In genomic region chr6:91124286-91125227, GRCm38 (mm10) we compare ENCODE assay signal across 20 mouse cellular contexts. TPM values are rescaled to one million over a fixed set of nuclear protein-coding genes. Genes with fewer than 3 reads are reported as not detected.
DNase-seq lines count a peak whose midpoint lies in the region; ATAC-seq and TF ChIP-seq lines count a peak whose summit lies in the region.
"Had no signal": no experiment of that assay in that cellular context is flagged by ENCODE, and none has a peak within 500 bp of the region (broad histone marks: within the 10 kb centered on the region; RNA-seq: fewer than 3 reads in every experiment).

No protein-coding gene starts in this region.

- H3K9ac ChIP-seq in heart, embryonic 14.5 days (ENCODE audit: low read length) = no peak overlapping the region
- no peak overlapping the region for H3K9ac ChIP-seq in heart, embryonic 12.5 days
- H3K9ac ChIP-seq: embryonic facial prominence, embryonic 13.5 days; forebrain, postnatal 0 days; hindbrain, embryonic 13.5 days; lung, embryonic 14.5 days had no signal

- no peaks in the 10 kb centered on the region for H3K36me3 ChIP-seq in heart, embryonic 14.5 days (ENCODE audit: control insufficient read depth, insufficient read depth, low read length)
- no peaks in the 10 kb centered on the region for H3K36me3 ChIP-seq in heart, embryonic 12.5 days
- H3K36me3 ChIP-seq in thymus, adult 2 months (ENCODE audit: control insufficient read depth, insufficient read depth, low read length) = no peaks in the 10 kb centered on the region
- no peaks in the 10 kb centered on the region for H3K36me3 ChIP-seq in megakaryocyte, embryonic 14.5 days (replicated peaks; ENCODE audit: low read length)
- H3K36me3 ChIP-seq: embryonic facial prominence, embryonic 13.5 days; heart, embryonic 10.5 days; hindbrain, embryonic 13.5 days; limb, embryonic 10.5 days had no signal

- H3K27ac ChIP-seq in heart, embryonic 14.5 days (replicated peaks in 1 of 2; ENCODE audit: control insufficient read depth in 1 of 2, insufficient read depth in 1 of 2, low read depth in 2 of 2, low read length in 2 of 2) = 0 out of 4 replicates have a peak overlapping the region, but pooled peaks of 1 of the 2 experiments have one; percentile 25
- H3K27ac ChIP-seq in heart, embryonic 12.5 days (ENCODE audit: poor library complexity, severe bottlenecking) = no peak overlapping the region
- peak overlapping the region; percentile 6; the same call in 1 of the 2 replicates for H3K27ac ChIP-seq in thymus, adult 2 months (ENCODE audit: control insufficient read depth, insufficient read depth, low read length)
- H3K27ac ChIP-seq: embryonic facial prominence, embryonic 13.5 days; heart, embryonic 10.5 days; hindbrain, embryonic 13.5 days; left cerebral cortex, adult 2 months; limb, embryonic 10.5 days had no signal

- no peak for ATAC-seq in heart, embryonic 14.5 days (ENCODE audit: insufficient number of reproducible peaks, insufficient read depth, low FRiP score, low read depth)
- ATAC-seq in heart, embryonic 12.5 days (ENCODE audit: insufficient number of reproducible peaks, low FRiP score) = no peak
- ATAC-seq: forebrain, postnatal 0 days had no signal

- H3K4me1 ChIP-seq in heart, embryonic 14.5 days (ENCODE audit: control insufficient read depth in 2 of 2, insufficient read depth in 2 of 2, low read length in 2 of 2) = peaks cover 4 to 16% of the 10 kb centered on the region in 2 experiments
- peaks cover 19% of the 10 kb centered on the region for H3K4me1 ChIP-seq in heart, embryonic 12.5 days (replicated peaks)
- H3K4me1 ChIP-seq in thymus, adult 2 months (replicated peaks; ENCODE audit: control insufficient read depth, insufficient read depth, low read length) = peaks cover 13% of the 10 kb centered on the region
- H3K4me1 ChIP-seq in megakaryocyte, embryonic 14.5 days = peaks cover 22% of the 10 kb centered on the region
- H3K4me1 ChIP-seq: embryonic facial prominence, embryonic 13.5 days; hindbrain, embryonic 13.5 days; limb, embryonic 10.5 days had no signal

- no peaks in the 10 kb centered on the region for H3K27me3 ChIP-seq in heart, embryonic 14.5 days (ENCODE audit: control insufficient read depth, insufficient read depth, low read length)
- H3K27me3 ChIP-seq in heart, embryonic 12.5 days (replicated peaks) = peaks cover 9% of the 10 kb centered on the region
- H3K27me3 ChIP-seq in thymus, adult 2 months (ENCODE audit: control insufficient read depth, insufficient read depth, low read length) = no peaks in the 10 kb centered on the region
- H3K27me3 ChIP-seq in megakaryocyte, embryonic 14.5 days (replicated peaks) = peaks cover 36% of the 10 kb centered on the region
- H3K27me3 ChIP-seq: embryonic facial prominence, embryonic 13.5 days; hindbrain, embryonic 13.5 days had no signal

- H3K4me2 ChIP-seq in heart, embryonic 14.5 days (ENCODE audit: low read length) = peak overlapping the region; percentile 33; the same call in 1 of the 2 replicates
- no peak overlapping the region for H3K4me2 ChIP-seq in heart, embryonic 12.5 days
- H3K4me2 ChIP-seq: embryonic facial prominence, embryonic 13.5 days; hindbrain, embryonic 13.5 days; liver, embryonic 11.5 days; lung, embryonic 14.5 days had no signal

- 23% methylated on average over 7 of the region's 7 CpGs for WGBS in heart, embryonic 14.5 days
- 21% methylated on average over 7 of the region's 7 CpGs for WGBS in heart, embryonic 12.5 days
- 51% methylated on average over 7 of the region's 7 CpGs for WGBS in thymus, adult 2 months

- peaks cover 6% of the 10 kb centered on the region; the same call in 1 of the 2 replicates for H3K9me3 ChIP-seq in heart, embryonic 14.5 days (ENCODE audit: control insufficient read depth, low read length)
- peaks cover 12% of the 10 kb centered on the region; the same call in 1 of the 2 replicates for H3K9me3 ChIP-seq in heart, embryonic 12.5 days (replicated peaks)
- H3K9me3 ChIP-seq in megakaryocyte, embryonic 14.5 days = peaks cover 17% of the 10 kb centered on the region
- H3K9me3 ChIP-seq: heart, embryonic 10.5 days; hindbrain, embryonic 13.5 days; limb, embryonic 10.5 days had no signal

- no peak for DNase-seq in thymus, adult 2 months
- DNase-seq in thymus, adult 18-20 months = no peak
- DNase-seq in MN1 (ENCODE audit: low spot score) = peak; percentile 36
- no peak for DNase-seq in cerebellum, postnatal 36 days
- DNase-seq in urinary bladder, postnatal 25 days (ENCODE audit: low spot score) = no peak
- DNase-seq: adrenal gland, postnatal 10 days; cerebellum, adult 18-20 months; forebrain, postnatal 0 days; kidney, postnatal 14 days; lung, embryonic 14.5 days; lung, postnatal 4 days had no signal

- no peak for TF ChIP-seq CTCF in thymus, adult 2 months (IDR thresholded peaks at IDR 0.05; ENCODE audit: borderline replicate concordance, control insufficient read depth, extremely low read depth, insufficient read depth, low read length, poor library complexity)

- H3K4me3 ChIP-seq in heart, embryonic 14.5 days (ENCODE audit: control insufficient read depth in 1 of 2, insufficient read depth in 1 of 2, low read depth in 1 of 2, low read length in 2 of 2) = no peak overlapping the region
- H3K4me3 ChIP-seq in heart, embryonic 12.5 days = no peak overlapping the region
- H3K4me3 ChIP-seq in thymus, adult 2 months (ENCODE audit: control insufficient read depth, insufficient read depth, low read length) = no peak overlapping the region
- peak overlapping the region; percentile 5 for H3K4me3 ChIP-seq in megakaryocyte, embryonic 14.5 days (replicated peaks)
- H3K4me3 ChIP-seq: embryonic facial prominence, embryonic 13.5 days; heart, embryonic 10.5 days; hindbrain, embryonic 13.5 days; left cerebral cortex, adult 2 months; limb, embryonic 10.5 days had no signal

- no peak for TF ChIP-seq POLR2A in thymus, adult 2 months (IDR thresholded peaks at IDR 0.05; ENCODE audit: control insufficient read depth, extremely low read depth, insufficient read depth, low read length, poor library complexity)

RNA-seq across cellular contexts. Expression of gene Nup210, which starts 7.9 kb away (rescaled TPM):
- polyA plus RNA-seq in heart, embryonic 14.5 days (2014; fragmentation: Nextera tagmentation; extraction: Ambion mirVana) = 6.3 and 7.1 TPM in 2 replicates
- 10.7 and 11.2 TPM in 2 replicates for polyA plus RNA-seq in heart, embryonic 12.5 days (2016; fragmentation: Nextera tagmentation; extraction: Ambion mirVana)
- polyA plus RNA-seq in thymus, adult 2 months (2012; rRNA removed) = 219 and 378 TPM in 2 replicates
- 17.0 and 30.7 TPM in 2 replicates for polyA plus RNA-seq in megakaryocyte, embryonic 14.5 days (2012; ENCODE audit: insufficient read depth, low replicate concordance)

RNA-seq across cellular contexts. Expression of gene Hdac11, which starts 31.9 kb away (rescaled TPM):
- 11.4 and 12.7 TPM in 2 replicates for polyA plus RNA-seq in heart, embryonic 14.5 days (2014; fragmentation: Nextera tagmentation; extraction: Ambion mirVana)
- 8.8 and 9.0 TPM in 2 replicates for polyA plus RNA-seq in heart, embryonic 12.5 days (2016; fragmentation: Nextera tagmentation; extraction: Ambion mirVana)
- polyA plus RNA-seq in thymus, adult 2 months (2012; rRNA removed) = 10.8 and 16.6 TPM in 2 replicates
- 0.46 TPM in 1 of 2 replicates, not detected in the other for polyA plus RNA-seq in megakaryocyte, embryonic 14.5 days (2012; ENCODE audit: insufficient read depth, low replicate concordance)
